Mouse (Mus musculus) embryo, embryonic 11.5 days (tissue): Measurements from ENCODE around the gene Prpf3.
"Not testable (repeated sequence)": the region's sequence is repeated elsewhere in the genome, so short reads cannot be mapped to it uniquely, and the experiment has no call there.

Experiments
- DNase-seq: peaks from one replicate; pipeline ENCODE4 v3.0.0-alpha.2; 2012; ENCODE audit warnings: low read depth, low spot score

Prpf3 gene

DNA sequence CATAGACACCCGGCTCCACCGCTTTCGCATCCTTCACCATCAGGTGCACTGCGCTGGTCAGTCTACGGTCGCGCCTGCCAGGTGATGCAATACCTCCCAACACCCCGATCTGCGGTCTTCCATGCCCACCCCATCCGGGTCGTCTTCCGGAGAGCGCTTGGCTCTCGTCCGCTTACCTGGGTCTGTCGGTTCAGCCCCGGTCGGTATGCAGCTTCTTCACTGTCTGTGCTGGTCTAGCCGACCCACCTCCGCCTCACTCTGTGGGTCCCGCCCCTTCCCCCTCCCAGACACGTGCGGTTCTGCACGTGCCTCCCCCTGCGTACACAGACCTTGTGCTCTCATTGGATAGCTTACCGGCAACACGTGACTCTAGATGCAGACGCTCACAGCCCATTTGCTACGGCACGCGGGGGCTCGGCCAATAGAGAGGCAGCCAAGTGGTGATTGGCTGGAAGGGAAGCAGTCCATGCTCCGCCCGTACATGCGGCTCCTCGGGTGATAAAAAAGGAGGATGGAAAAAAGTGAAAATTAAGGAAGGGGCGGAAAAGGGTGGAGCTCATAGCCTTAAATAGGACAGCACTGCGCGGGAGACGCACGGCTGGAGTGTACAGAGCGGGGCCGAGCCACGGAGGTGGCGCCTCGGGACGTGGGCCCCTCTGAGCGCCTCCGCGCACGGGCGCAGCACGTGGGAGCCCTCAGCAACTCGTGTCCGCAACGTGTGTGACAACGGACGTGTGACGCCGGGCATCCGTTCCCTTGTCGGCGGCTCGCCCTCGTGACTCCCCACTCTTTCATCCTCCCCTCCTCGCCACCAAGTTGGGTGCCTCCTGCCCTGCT is 26.5 kb upstream of the Prpf3 start, which contains the start of gene Ciart:
Gene Ciart, minus strand, starts transcription at position 273 of the 837 bp plus-strand sequence.
- peak; percentile 92 for DNase-seq

DNA sequence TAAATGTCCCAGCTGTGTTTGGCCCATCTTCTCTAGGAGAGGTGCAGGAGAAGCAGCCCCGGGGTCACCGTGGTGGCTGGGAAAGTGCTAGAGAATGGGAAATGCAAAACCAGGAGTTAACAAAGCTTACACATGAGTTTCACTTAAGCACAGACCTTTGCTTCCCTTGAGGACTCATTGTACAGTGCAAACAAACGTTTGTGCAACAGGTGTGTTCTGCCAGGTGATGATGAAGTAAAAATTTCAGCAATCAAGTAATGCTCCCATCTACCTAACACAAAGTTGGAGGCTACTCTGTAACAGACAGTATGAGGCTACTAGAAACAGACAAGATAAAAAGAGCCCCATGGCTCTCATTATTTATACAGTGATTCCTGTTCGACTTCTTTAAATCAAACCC is 23.4 kb upstream of the Prpf3 start:
- DNase-seq, result no peak

DNA sequence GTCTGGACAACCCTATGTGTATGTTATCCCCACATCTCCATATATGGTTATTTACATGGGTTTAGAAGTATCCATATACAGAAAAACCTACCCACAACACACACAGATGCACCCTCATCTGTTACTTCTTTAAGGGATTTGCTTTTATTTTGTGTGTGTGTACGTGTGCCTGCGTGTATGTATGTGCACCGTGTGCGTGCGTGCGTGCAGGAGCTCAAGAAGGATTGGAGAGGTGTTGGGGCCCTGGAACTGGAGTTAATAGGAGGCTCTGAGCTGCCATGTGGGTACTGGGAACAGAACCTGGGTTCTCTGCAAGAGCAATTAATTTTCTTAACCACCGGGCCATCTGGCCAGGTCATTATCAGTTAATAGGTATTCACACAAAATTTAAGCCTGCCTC is 16.4 kb upstream of the Prpf3 start:
- DNase-seq, result no peak

DNA sequence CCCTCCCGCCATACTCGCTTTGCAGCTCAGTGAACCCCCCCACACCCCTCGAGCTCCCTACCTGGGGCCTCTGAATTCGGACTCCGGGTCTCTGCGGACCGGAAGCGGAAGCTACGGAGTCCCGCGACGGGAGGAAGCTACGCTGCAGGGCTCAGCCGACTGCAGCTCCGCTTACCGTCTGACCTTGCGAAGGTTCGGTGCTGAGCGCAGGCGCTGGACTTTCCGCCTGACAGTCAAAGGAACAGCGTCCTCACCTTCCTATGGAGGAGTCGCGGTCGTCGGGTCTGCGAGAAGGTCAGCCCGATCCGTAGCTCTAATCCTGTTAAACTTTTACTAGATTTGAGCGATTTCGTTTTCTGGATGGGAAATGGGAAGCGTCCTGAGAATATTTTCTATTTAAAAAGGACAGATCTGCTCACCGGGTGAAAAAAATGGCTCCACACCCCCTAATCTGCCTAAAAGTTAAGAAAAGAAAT is 15.7 kb upstream of the Prpf3 start, which contains the start of gene Mrps21:
Gene Mrps21, minus strand, starts transcription at position 128 of the 476 bp plus-strand sequence.
- peak; percentile 73 for DNase-seq

DNA sequence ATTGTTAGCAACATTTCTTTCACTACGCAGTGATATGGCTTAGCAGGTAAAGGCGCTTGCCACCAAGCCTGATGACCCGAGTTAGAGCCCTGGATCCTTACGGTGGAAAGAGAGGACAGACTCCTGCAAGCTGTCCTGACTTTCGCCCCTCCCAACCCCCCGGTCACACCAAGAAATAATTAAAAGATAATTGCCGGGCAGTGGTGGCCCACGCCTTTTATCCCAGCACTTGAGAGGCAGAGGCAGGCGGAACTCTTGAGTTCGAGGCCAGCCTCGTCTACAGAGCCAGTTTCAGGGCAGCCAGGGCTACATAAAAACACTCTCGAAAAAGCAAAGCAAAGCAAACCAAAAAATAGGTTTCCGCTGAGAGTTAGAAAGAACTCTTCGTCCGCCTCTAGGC is 15.3 kb upstream of the Prpf3 start:
- no peak for DNase-seq

DNA sequence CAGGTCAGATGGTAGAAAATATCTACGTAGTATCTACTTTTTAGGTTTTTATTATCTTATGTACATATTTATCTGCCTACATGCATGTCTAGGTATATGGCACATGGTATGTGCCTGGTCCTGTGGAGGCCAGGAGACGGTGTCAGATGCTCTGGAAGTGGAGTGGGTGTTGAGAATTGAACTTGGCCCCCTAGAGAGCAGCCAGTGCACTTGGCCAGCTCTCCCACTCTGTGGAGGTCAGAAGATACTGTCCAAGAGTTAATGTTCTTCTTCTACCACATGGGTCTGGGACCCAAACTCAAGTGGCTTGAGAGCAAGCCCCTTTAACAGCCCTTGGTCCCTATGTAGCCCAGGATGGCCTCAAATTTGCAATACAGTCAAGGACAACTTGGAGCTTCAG is 11.7 kb upstream of the Prpf3 start:
- DNase-seq, result no peak

DNA sequence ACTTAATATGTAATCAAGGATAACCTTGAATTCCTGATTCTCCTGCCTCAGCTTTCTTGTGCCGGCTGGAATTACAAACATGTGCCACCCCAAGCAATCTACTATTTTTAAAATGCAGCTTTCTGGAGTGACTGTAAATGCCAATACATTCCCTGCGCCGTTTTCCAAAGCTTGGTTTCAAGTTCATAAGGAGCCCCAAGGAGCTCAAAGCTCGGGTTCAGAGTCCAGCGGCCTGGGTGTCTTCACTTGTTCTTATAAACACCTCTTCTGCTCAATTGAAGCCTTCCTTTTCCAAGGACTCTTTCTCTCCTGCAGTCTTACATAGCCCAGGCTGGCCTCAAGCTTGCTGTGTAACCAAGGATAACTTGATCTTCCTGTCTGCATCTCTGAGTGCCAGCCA is 10.4 kb upstream of the Prpf3 start:
- no peak for DNase-seq

DNA sequence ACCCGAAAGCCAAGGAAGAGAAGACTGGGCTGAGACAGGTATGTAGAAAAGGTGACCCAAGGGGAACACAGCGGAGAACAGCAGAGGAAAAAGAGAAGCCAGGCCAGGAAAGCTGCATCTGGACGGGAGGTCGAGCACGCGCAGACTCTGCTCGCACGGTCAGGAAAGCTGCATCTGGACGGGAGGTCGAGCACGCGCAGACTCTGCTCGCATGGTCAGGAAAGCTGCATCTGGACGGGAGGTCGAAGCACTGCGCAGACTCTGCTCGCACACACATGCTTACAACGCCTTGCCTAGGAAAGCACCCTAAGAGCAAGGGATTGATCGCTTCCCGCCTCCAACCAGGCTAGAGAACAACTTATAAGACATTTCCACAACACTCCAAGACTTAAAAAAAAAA is 9.9 kb upstream of the Prpf3 start:
- DNase-seq, result no peak

DNA sequence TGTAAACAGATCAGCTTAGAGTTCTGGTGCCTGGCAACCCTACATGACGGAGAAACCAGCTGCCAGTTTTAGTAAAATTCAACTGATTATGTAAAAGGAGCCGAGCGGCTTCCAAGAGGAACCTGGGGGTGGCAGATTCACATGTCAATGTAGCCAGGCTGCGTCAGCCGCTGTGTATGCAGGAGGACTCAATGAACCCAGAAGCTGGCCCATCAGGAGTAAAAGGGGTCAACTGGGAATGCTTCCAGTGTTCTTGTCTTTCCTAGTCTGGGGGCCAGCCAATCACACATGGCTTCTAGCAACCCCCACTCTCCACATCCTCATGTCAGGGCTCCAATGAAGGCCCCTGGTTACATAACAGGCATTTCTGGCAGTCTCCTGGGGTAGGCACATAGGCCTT is 9.4 kb upstream of the Prpf3 start:
- no peak for DNase-seq

DNA sequence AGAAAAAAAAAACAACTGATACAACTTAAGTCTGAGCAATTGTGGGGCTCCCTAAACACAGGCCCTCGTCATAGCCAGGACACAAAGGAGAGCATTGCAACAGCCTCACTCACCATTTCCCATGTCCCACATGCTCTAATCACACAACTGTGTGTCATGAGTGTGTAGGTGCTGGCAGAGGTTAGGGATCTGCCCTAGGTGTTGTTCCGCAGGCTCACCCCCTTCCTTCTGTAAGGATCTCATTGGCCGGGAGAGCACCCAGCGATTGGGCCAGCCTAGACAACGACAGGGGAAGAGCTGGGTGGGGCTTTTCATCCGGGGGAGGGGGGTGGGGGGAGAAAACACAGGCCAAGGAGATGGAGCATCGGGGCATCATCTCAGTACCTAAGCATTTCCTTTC is 7.9 kb upstream of the Prpf3 start:
- no peak for DNase-seq

DNA sequence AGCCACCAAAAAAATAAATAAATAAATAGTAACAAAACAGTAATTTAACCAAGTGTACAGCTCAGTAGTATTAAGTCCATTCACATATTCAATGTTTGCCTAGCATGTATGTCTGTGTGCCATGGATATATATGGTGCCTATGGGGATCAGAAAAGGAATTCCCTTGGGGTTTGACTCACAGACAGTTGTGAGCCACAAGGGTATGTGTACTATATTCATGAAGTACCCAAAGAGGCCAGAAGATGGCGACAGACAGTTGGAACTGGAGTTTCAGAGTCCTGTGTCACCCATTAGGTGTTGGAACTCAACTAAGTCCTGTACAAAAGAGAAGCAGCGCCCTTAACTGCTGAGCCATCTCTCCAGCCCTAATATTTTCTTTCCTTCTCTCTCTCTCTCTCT is 6.1 kb upstream of the Prpf3 start:
- DNase-seq, result no peak

DNA sequence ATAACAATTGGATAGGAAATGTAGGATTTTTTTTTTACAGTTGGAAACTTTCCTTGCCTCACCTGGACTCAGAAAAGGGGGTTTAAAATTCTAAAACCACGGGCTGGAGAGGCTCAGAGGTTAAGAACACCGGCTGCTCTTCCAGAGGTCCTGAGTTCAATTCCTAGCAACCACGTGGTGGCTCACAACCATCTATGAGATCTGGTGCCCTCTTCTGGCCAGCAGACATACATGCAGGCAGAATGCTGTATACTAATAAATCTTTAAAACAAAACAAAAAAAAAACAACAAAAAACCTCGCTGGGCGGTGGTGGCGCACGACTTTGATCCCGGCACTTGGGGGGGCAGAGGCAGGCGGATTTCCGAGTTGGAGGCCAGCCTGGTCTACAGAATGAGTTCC is 5.5 kb upstream of the Prpf3 start:
- DNase-seq, result no peak

DNA sequence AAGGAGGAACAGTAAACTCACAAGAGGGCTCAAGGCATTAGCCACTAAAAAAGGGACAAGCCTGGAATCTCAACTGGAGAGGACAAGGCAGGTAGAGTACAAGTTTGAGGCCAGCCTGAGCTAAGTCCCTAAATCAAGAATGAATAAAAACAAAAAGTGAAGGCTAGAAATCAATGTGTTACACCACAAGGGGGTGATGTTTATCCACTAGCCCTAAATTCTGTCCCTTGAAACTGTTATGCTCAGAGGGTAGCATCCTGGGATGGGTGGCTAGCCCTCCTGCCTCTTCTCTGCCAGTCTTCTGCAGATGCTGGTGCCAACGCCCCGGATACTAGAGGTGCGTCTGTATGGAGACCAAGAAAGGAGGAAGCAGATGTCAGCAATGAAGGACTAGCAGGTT is 4.6 kb upstream of the Prpf3 start:
- DNase-seq, result no peak

DNA sequence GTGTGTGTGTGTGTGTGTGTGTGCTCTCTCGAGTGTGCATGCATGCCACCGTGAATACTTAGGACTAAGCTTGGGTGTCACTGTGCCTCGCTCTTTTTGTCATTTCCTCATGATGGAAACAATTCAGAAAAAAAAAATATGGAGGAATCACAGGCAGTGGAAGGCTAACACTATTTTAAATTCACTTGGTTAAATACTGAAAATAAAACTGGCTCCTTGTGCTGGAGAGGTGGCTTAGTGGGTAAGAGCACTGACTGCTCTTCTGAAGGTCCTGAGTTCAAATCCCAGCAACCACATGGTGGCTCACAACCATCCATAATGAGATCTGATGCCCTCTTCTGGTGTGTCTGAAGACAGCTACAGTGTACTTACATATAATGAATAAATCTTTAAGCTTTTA is 2.6 kb upstream of the Prpf3 start:
- not testable (repeated sequence) for DNase-seq

DNA sequence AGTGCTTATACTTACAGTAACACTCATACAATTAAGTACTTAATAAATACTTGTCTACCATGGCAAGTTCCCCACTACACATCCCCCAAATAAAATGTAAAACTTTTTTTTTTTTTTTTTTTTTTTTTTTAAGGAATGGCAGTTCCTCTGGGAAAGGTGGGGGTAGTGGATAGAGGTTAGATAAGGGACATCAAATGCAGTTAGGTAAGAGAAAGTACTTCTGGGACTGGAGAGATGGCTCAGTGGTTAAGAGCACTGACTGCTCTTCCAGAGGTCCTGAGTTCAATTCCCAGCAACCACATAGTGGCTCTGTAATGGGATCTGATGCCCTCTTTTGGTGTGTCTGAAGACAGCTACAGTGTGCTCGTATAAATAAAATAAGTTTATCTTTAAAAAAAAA is 1.4 kb upstream of the Prpf3 start:
- not testable (repeated sequence) for DNase-seq

DNA sequence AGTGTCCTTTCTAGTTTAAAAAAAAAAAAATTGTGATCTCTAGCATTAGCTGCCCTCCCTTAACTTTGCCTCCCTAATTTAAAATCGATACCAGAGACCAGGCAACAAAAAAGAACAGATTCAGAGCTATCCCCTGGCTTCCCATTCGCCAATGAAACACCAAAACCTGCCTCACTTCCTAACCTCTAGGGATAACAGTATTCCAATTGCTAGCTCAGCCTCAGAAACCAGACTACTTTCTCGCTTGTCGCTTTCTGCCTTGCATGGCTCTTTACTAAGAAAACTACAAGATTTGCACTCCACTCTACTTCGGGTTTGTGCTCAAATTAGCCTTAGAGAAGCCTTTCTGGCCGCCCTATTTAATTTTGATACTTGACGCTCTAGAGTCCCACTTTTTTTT is 430 bp upstream of the Prpf3 start:
- DNase-seq, result no peak

DNA sequence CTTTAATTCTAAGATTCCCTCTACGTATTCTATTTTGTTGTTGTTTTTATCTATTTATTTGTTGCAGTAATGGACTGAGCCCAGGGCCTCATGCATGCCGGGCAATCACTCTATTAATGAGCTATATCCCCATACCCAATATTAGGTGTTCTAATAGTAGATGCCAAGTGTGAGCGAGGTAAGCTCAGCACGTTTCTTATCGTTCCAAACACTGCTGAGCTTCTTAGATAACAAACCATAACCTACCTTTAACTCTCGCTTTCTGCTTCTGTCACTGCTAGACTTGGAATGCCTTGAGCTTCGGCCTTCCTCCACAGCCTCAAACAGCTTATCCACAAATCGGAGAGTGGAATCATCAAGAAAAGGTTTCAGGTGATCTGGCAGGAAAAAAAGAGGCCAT is 4.4 kb downstream of the Prpf3 start:
- no peak for DNase-seq

DNA sequence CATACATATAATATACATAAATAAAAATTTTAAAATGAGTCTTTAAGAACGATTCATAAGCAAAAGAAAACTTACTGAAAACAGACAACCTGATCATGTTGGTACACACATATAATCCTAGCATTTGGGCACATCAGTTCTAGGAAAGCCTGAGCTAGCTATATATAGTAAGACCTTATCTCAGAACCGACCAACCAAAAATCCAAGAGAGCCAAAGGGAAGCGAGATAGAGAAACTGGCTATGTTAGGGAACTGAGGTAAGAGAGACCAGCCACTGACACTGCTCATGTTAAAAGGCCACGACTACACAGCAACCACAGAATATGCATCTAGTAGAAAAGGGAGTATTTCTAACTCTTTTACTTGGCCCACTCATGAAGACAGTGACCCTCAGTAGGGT is 5.1 kb downstream of the Prpf3 start:
- DNase-seq, result no peak

DNA sequence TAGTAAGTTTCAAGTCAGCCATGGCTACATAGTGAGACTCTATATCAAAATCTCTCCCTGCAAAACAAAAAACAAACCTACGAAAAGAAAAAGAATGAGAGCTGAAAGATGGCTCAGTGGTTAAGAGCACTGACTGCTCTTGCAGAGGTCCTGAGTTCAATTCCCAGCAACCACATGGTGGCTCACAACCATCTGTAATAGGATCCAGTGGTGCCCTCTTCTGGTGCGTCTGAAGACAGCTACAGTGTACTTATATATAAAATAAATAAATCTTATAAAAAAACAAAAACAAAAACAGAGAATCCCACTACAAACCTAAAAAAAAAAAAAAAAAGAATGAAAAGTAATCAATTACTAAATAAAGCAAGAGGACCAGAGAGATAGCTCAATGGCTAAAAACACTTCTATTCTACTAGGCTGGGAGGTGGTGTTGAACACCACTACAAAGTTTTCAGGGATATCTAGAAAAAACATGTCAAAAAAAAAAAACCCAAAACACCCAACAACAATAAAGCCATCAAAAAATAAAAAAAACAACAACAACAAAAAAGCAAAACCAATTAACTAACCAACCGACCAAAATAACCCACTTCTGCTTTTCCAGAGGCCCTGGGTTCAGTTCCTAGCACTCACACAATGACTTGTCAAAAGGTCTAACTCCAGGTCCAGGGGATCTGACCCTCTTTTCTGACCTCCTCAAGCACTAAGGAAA is 13.0 kb downstream of the Prpf3 start:
- DNase-seq, result no peak

DNA sequence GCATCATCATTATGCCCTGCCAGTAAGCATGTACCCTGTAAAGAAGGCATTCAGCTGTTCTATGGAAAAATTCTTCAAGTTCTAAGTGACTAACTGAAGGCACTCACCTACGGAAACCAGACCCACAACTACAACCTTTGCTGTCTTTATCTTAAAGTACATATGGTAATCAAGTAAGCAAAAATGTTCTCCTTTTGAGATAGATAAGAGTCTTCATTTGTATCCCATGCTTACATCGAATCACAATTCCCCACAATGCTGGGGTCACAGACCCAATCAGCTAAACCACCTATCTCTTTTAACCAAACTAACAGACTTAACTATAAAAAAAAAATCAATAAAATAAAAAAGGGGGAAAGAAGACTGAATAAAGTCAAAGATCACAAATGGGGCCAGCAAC is 16.4 kb downstream of the Prpf3 start:
- no peak for DNase-seq

DNA sequence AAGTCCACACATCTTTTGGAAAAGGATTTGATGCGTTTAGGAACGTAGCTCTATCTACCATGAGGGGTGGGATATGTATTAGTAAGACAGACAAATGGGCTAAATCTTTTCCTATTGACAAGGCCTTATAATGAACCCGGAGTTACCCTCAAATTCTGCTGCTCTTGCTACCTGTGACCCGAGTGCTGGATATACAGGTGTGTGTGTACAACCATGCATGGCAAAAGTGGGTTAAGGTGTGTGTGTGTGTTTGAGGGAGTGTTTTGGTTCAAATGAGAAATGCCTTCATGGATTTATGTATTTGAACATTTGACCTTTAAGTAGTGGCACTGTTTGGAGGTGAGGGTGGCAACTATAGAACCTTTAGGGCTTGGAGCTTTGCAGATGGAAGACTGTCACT is 26.6 kb downstream of the Prpf3 start:
- DNase-seq, result no peak

DNA sequence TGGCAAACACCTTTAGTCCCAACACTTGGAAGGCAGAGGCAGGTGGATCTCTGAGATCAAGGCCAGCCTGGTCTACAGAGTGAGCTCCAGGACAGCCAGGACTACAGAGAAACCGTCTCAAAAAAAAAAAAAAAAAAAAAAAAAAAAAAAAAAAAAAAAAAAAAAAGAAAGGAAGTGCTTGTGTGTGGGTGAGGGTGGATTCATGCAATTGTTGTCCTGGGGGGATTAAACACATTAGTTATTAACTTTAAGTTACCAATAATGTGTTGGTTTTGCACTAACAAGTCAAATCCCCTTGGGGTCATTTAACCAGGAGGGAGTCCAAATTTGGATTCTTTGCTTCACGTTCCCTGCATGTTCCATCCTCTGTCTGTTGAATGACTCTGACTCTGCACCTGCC is 29.4 kb downstream of the Prpf3 start:
- DNase-seq, result no peak
